Mouse (Mus musculus) central nervous system, embryonic 14 days (tissue): ENCODE results near the gene Hsd3b7. TPM values are rescaled to one million over a fixed set of nuclear protein-coding genes. Genes with fewer than 3 reads are reported as not detected.

Experiments used
- polyA plus RNA-seq: library from polyadenylated mRNA; depleted of rRNA; stranded (reverse); fragments of >200 nt; gene quantifications from 2 replicates; pipeline ENCODE4 v1.2.3, GENCODE M21; 2012; rRNA removed

The Hsd3b7 gene
- 15.0 and 18.8 TPM in 2 replicates for polyA plus RNA-seq

DNA sequence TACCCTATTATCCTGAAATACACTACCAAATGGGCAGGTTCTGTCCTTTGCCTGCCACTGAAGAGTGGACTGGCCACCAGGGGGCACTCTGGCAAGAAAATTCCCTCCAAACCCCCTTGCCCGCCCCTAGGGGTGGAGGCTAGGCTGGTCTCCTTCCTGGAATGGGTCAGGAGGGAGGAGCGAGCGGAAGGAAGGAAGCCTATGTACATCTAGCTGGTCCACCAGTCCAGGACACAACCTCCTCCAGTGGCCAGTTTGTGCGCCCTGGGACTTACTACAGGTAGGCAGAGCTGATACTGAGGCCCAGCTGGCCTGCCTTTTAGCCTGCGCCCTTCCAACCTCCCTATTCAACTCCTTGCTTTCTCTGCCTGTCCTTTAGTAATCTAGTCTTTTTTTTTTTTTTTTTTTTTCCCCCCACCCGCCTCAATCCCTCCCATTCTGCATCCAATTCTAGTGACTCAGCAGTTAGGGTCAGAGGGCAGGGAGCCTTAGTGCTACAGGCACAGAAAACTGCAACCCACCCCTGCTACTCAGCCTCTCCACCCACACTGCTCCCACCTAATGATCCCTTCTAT lies at the start of gene Hsd3b7:
Gene Hsd3b7, plus strand, starts transcription at position 170 of the 575 bp plus-strand sequence.

DNA sequence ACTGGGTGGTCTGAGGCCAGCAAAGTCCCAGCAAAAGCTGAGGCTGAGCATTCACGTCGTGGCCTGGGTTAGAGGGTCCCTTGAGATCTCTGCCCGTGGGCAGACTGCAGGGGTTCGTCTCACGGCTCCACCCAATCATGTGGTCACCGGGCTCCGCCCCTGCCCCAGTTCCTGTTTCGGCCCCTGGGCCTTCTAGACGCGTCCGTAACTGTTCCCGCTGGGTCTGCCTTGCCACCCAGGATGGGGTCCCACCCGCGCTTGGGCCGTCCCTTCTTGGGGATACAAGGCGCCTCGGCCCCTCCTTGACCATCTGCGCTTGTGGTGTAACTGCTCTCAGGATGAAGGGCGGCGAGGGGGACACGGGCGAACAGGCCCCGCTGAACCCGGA lies 30.8 kb upstream of the Hsd3b7 start, which contains the start of gene Orai3:
Gene Orai3, plus strand, starts transcription at position 165 of the 388 bp plus-strand sequence.

DNA sequence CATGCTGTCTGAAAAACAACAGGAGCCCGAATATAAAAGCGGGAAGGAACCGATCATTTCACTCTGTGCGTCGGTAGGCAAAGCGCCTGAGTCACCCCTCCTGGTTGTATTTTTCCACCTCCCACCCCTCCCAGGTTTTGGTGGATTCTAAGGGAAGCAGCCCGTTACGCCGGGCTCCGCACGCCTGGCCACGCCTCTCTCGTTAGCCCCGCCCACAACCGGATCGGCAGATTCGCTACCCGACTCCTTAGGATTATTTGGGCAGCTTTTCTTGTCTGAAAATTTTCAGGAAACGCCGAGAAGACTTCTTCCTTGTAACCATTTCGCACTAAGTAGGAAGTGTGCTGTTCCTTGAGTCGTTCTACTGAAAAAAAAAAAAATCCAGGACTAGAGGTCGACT lies 24.0 kb upstream of the Hsd3b7 start, which contains the start of gene Setd1a:
Gene Setd1a, plus strand, starts transcription at position 245 of the 400 bp plus-strand sequence.

DNA sequence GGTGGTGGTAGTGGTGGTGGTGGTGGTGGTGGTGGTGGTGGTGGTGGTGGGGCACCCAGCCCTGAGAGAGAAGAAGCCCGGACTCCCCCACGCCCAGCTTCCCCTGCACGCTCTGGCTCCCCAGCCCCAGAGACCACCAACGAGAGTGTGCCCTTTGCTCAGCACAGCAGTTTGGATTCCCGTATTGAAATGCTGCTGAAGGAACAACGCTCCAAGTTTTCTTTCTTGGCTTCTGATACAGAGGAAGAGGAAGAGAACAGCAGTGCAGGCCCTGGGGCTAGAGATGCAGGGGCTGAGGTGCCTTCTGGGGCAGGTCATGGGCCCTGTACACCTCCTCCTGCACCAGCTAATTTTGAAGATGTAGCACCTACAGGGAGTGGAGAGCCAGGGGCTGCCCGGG lies 15.1 kb upstream of the Hsd3b7 start, which contains the start of gene Gm49388:
Gene Gm49388, plus strand, starts transcription at position 301 of the 400 bp plus-strand sequence.

DNA sequence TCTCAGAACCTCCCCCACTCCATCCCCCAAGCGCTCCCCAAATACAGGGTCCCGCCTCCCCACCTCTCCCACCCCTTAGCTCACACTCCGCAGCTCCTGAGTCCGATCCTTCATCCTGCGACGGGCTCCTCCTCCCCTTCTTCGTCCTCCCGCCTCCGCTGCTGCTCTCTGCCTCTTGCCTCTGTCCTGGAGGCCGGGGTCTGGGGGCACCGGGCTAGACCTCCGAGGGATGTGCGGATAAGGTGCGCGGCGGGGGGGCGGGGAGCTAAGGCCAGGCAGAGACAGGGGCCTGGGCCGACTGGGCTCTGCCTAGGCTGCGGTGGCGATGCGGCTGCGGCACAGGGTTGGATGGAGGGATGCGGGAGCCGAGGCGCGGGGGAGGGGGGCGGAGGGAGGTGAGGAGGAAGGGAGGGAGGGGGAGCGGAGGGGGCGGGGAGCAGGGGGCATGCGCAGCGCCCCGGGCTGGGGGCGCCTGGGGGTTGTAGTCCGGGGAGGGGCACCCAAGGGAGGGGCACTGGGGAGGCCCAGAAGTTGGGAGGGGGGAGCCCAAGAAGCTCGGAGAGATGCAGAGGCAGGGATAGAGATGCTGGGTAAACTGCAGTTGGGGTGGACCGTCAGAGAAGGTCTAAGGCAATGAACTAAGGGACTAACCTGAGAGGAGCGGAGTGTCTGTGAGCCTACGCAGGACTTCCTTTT lies 23.9 kb downstream of the Hsd3b7 start, which contains the start of the genes Stx4a and Stx1b:
Gene Stx4a, plus strand, starts transcription at position 119 of the 696 bp plus-strand sequence.
Gene Stx1b, minus strand, starts transcription at position 374 of the 696 bp plus-strand sequence.

Other genes starting within 250 kb of the Hsd3b7 start
- 0.36 and 2.0 TPM in 2 replicates for gene Tmem265, start 239.2 kb upstream of the Hsd3b7 start, polyA plus RNA-seq
- 117 and 121 TPM in 2 replicates for gene Phkg2, start 227.3 kb upstream of the Hsd3b7 start, polyA plus RNA-seq
- gene Ccdc189, start 212.0 kb upstream of the Hsd3b7 start, polyA plus RNA-seq = 12.9 and 13.4 TPM in 2 replicates
- 56.5 and 57.7 TPM in 2 replicates for gene Rnf40, start 211.8 kb upstream of the Hsd3b7 start, polyA plus RNA-seq
- 39.2 and 42.5 TPM in 2 replicates for gene Zfp629, start 184.8 kb upstream of the Hsd3b7 start, polyA plus RNA-seq
- 53.7 and 67.6 TPM in 2 replicates for gene Bcl7c, start 91.7 kb upstream of the Hsd3b7 start, polyA plus RNA-seq
- gene Ctf1, start 87.9 kb upstream of the Hsd3b7 start, polyA plus RNA-seq = 9.8 and 15.3 TPM in 2 replicates
- not detected in 2 replicates for gene Ctf2, start 68.4 kb upstream of the Hsd3b7 start, polyA plus RNA-seq
- 131 and 136 TPM in 2 replicates for gene Fbxl19, start 56.1 kb upstream of the Hsd3b7 start, polyA plus RNA-seq
- 8.2 and 10.4 TPM in 2 replicates for gene Orai3, start 30.8 kb upstream of the Hsd3b7 start, polyA plus RNA-seq
- gene Setd1a, start 23.9 kb upstream of the Hsd3b7 start, polyA plus RNA-seq = 16.7 and 23.0 TPM in 2 replicates
- not detected in 2 replicates for gene Gm49388, start 15.0 kb upstream of the Hsd3b7 start, polyA plus RNA-seq
- gene Stx4a, start 23.7 kb downstream of the Hsd3b7 start, polyA plus RNA-seq = 55.6 and 78.3 TPM in 2 replicates
- 82.8 and 97.6 TPM in 2 replicates for gene Stx1b, start 23.9 kb downstream of the Hsd3b7 start, polyA plus RNA-seq
- gene Zfp646, start 75.6 kb downstream of the Hsd3b7 start, polyA plus RNA-seq = 23.8 and 25.2 TPM in 2 replicates
- 20.6 and 21.2 TPM in 2 replicates for gene Zfp668, start 76.2 kb downstream of the Hsd3b7 start, polyA plus RNA-seq
- 2.4 and 3.0 TPM in 2 replicates for gene Prss53, start 90.4 kb downstream of the Hsd3b7 start, polyA plus RNA-seq
- gene Gm21974, start 94.8 kb downstream of the Hsd3b7 start, polyA plus RNA-seq = not detected in 2 replicates
- gene Vkorc1, start 95.0 kb downstream of the Hsd3b7 start, polyA plus RNA-seq = 61.4 and 95.9 TPM in 2 replicates
- 54.7 and 59.0 TPM in 2 replicates for gene Bckdk, start 103.5 kb downstream of the Hsd3b7 start, polyA plus RNA-seq
- gene Kat8, start 111.9 kb downstream of the Hsd3b7 start, polyA plus RNA-seq = 48.3 and 52.2 TPM in 2 replicates
- gene Prss8, start 129.5 kb downstream of the Hsd3b7 start, polyA plus RNA-seq = 0.20 and 2.6 TPM in 2 replicates
- 10.7 and 13.2 TPM in 2 replicates for gene Prss36, start 146.1 kb downstream of the Hsd3b7 start, polyA plus RNA-seq
- 779 and 808 TPM in 2 replicates for gene Fus, start 166.9 kb downstream of the Hsd3b7 start, polyA plus RNA-seq
- 7.0 and 10.3 TPM in 2 replicates for gene Pycard, start 193.3 kb downstream of the Hsd3b7 start, polyA plus RNA-seq
- gene Trim72, start 203.3 kb downstream of the Hsd3b7 start, polyA plus RNA-seq = 0.64 and 4.6 TPM in 2 replicates